ENCODE assay signal across 8 mouse cellular contexts in genomic region chr2:154402811-154403210, GRCm38 (mm10). TPM values are rescaled to one million over a fixed set of nuclear protein-coding genes. Genes with fewer than 3 reads are reported as not detected.
DNase-seq lines count a peak whose midpoint lies in the region; ATAC-seq and TF ChIP-seq lines count a peak whose summit lies in the region.

No protein-coding gene starts in this region.

- H3K9ac ChIP-seq in MEL (ENCODE audit: control insufficient read depth, low read depth, low read length, poor library complexity, severe bottlenecking), result no peak overlapping the region
- no peak overlapping the region for H3K9ac ChIP-seq in lung, postnatal 0 days (replicated peaks; ENCODE audit: low read depth)

- no peak for TF ChIP-seq POLR2A in cerebellum, adult 2 months (IDR thresholded peaks at IDR 0.05; ENCODE audit: borderline replicate concordance, insufficient read depth, low read length)
- TF ChIP-seq POLR2A in MEL (IDR thresholded peaks at IDR 0.05; ENCODE audit: control insufficient read depth in 1 of 2, insufficient read depth in 1 of 2, low read depth in 1 of 2, low read length in 2 of 2, poor library complexity in 1 of 2), result no peak

- H3K4me1 ChIP-seq in cerebellum, adult 2 months (ENCODE audit: control insufficient read depth, insufficient read depth, low read length), result no peaks in the 10 kb centered on the region
- peaks cover 2 to 15% of the 10 kb centered on the region in 2 experiments; a peak in 3 of 4 replicates for H3K4me1 ChIP-seq in MEL (ENCODE audit: control insufficient read depth in 1 of 2, insufficient read depth in 2 of 2, low read length in 2 of 2)
- peaks cover 12% of the 10 kb centered on the region; the same call in 1 of the 2 replicates for H3K4me1 ChIP-seq in lung, postnatal 0 days (ENCODE audit: insufficient read depth, low read depth, low read length)

- no peaks in the 10 kb centered on the region for H3K9me3 ChIP-seq in MEL (replicated peaks; ENCODE audit: insufficient read depth, low read length)
- H3K9me3 ChIP-seq in lung, postnatal 0 days (ENCODE audit: low read length), result no peaks in the 10 kb centered on the region

- peak; percentile 84 for ATAC-seq in lung, postnatal 0 days

- peak in 1 of 2 experiments; percentile 35 for DNase-seq in cerebellum, adult 2 months
- no peak for DNase-seq in cerebellum, postnatal 36 days
- peak; percentile 61 for DNase-seq in MEL (ENCODE audit: low read depth, low spot score)
- DNase-seq in heart, adult 8-10 months (ENCODE audit: low spot score), result peak; percentile 82
- peak; percentile 67 for DNase-seq in kidney, adult 18-20 months
- peak; percentile 94 for DNase-seq in lung, postnatal 0 days (ENCODE audit: low spot score)
- DNase-seq in spleen, adult 12 weeks (ENCODE audit: low spot score), result no peak
- DNase-seq in right cerebral cortex, adult 2 months (ENCODE audit: low spot score in 2 of 2), result no peak

- no peak overlapping the region for H3K4me2 ChIP-seq in lung, postnatal 0 days (replicated peaks; ENCODE audit: low read depth, low read length)

- no peak for TF ChIP-seq CTCF in cerebellum, adult 2 months (IDR thresholded peaks at IDR 0.05; ENCODE audit: borderline replicate concordance, insufficient read depth, low read depth, low read length)
- no peak for TF ChIP-seq CTCF in MEL (IDR thresholded peaks at IDR 0.05 in 2 of 3, conservative IDR thresholded peaks at IDR 0.05 in 1 of 3; ENCODE audit: control insufficient read depth in 1 of 3, insufficient read depth in 1 of 3, low read depth in 2 of 3, low read length in 3 of 3, poor library complexity in 1 of 3, severe bottlenecking in 1 of 3)
- TF ChIP-seq CTCF in lung, postnatal 0 days (IDR thresholded peaks at IDR 0.05), result peak; percentile 58

- H3K79me2 ChIP-seq in MEL (ENCODE audit: control insufficient read depth, insufficient read depth, low read length, poor library complexity), result no peaks in the 10 kb centered on the region

- no peak for TF ChIP-seq EP300 in MEL (IDR thresholded peaks at IDR 0.05; ENCODE audit: low read depth in 1 of 2, low read length in 2 of 2)
- TF ChIP-seq EP300 in lung, postnatal 0 days (IDR thresholded peaks at IDR 0.05), result no peak

- 0 out of 2 replicates have a peak overlapping the region, but pooled peaks have one; percentile 13 for H3K27ac ChIP-seq in cerebellum, adult 2 months (ENCODE audit: insufficient read depth, low read length)
- H3K27ac ChIP-seq in MEL (ENCODE audit: control insufficient read depth, low read depth, low read length), result no peak overlapping the region
- H3K27ac ChIP-seq in lung, postnatal 0 days (ENCODE audit: low read length), result peak overlapping the region; percentile 59; the same call in 1 of the 2 replicates

- no peaks in the 10 kb centered on the region for H3K27me3 ChIP-seq in cerebellum, adult 2 months (ENCODE audit: control insufficient read depth, insufficient read depth, low read length)
- no peaks in the 10 kb centered on the region for H3K27me3 ChIP-seq in MEL (ENCODE audit: control insufficient read depth in 1 of 2, insufficient read depth in 2 of 2, low read length in 2 of 2)
- H3K27me3 ChIP-seq in lung, postnatal 0 days (replicated peaks; ENCODE audit: insufficient read depth, low read length), result no peaks in the 10 kb centered on the region

- H3K36me3 ChIP-seq in MEL (ENCODE audit: control insufficient read depth in 1 of 2, insufficient read depth in 2 of 2, low read length in 2 of 2), result peaks cover 0 to 8% of the 10 kb centered on the region in 2 experiments; a peak in 2 of 4 replicates
- no peaks in the 10 kb centered on the region for H3K36me3 ChIP-seq in lung, postnatal 0 days (ENCODE audit: insufficient read depth, low read length)

- TF ChIP-seq RAD21 in MEL (IDR thresholded peaks at IDR 0.05; ENCODE audit: low read depth, low read length), result no peak

- WGBS in cerebellum, adult 2 months, result 9% methylated on average over 7 of the region's 7 CpGs
- 4% methylated on average over 7 of the region's 7 CpGs for WGBS in lung, postnatal 0 days

- H3K4me3 ChIP-seq in cerebellum, adult 2 months (replicated peaks; ENCODE audit: insufficient read depth, low read depth, low read length), result no peak overlapping the region
- H3K4me3 ChIP-seq in MEL (ENCODE audit: control insufficient read depth in 1 of 2, insufficient read depth in 1 of 2, low read depth in 2 of 2, low read length in 2 of 2), result no peak overlapping the region
- no peak overlapping the region for H3K4me3 ChIP-seq in lung, postnatal 0 days (ENCODE audit: low read depth, low read length)

TF ChIP-seq in MEL, 35 proteins besides CTCF, POLR2A, EP300 and RAD21:
- TF ChIP-seq HCFC1 (IDR thresholded peaks at IDR 0.05; ENCODE audit: low read depth, low read length) (no peak), ZMIZ1 (IDR thresholded peaks at IDR 0.05; ENCODE audit: low read depth, low read length) (no peak), TBP (IDR thresholded peaks at IDR 0.05; ENCODE audit: low read depth, low read length) (no peak), KAT2A (conservative IDR thresholded peaks at IDR 0.05; ENCODE audit: low read depth, low read length) (no peak), GABPA (IDR thresholded peaks at IDR 0.05; ENCODE audit: low read depth, low read length) (no peak), CHD1 (IDR thresholded peaks at IDR 0.05; ENCODE audit: low read depth, low read length) (no peak), SIN3A (IDR thresholded peaks at IDR 0.05; ENCODE audit: low read length) (no peak), ZNF384 (IDR thresholded peaks at IDR 0.05; ENCODE audit: low read depth, low read length) (no peak), CHD2 (IDR thresholded peaks at IDR 0.05; ENCODE audit: low read length) (no peak)

RNA-seq across cellular contexts. Expression of gene Snta1, which starts 5.1 kb away (rescaled TPM):
- 33.7 and 35.7 TPM in 2 replicates for polyA plus RNA-seq in cerebellum, adult 2 months (2012; rRNA removed)
- 2.7 and 3.0 TPM in 2 replicates for total RNA-seq in MEL (2012; rRNA removed)
- polyA plus RNA-seq in MEL (2012; ENCODE audit: insufficient read depth in 1 of 2, insufficient read length in 2 of 2, low read depth in 1 of 2, low replicate concordance in 2 of 2, missing spikeins in 1 of 2), result 1 to 10 TPM in 1 of 2 experiments, not detected in 1; 6.7 TPM
- 10 to 100 TPM; 69.1 to 74.1 (median 72.8) TPM for total RNA-seq in heart, adult 8-10 months (2022)
- 7.7 and 8.0 TPM in 2 replicates for polyA plus RNA-seq in lung, postnatal 0 days (2015; fragmentation: Nextera tagmentation; extraction: Ambion mirVana)

RNA-seq across cellular contexts. Expression of gene Cdk5rap1, which starts 30.0 kb away (rescaled TPM):
- 19.2 and 21.7 TPM in 2 replicates for polyA plus RNA-seq in cerebellum, adult 2 months (2012; rRNA removed)
- 14.1 and 14.7 TPM in 2 replicates for total RNA-seq in MEL (2012; rRNA removed)
- polyA plus RNA-seq in MEL (2012; ENCODE audit: insufficient read depth in 1 of 2, insufficient read length in 2 of 2, low read depth in 1 of 2, low replicate concordance in 2 of 2, missing spikeins in 1 of 2), result 10 to 100 TPM in 1 of 2 experiments, not detected in 1; 13.1 TPM
- total RNA-seq in heart, adult 8-10 months (2022), result 10 to 100 TPM; 17.0 to 21.7 (median 20.5) TPM
- polyA plus RNA-seq in lung, postnatal 0 days (2015; fragmentation: Nextera tagmentation; extraction: Ambion mirVana), result 5.6 and 18.9 TPM in 2 replicates

RNA-seq across cellular contexts. Expression of gene Cbfa2t2, which starts 33.5 kb away (rescaled TPM):
- 29.5 and 31.5 TPM in 2 replicates for polyA plus RNA-seq in cerebellum, adult 2 months (2012; rRNA removed)
- 5.9 and 8.9 TPM in 2 replicates for total RNA-seq in MEL (2012; rRNA removed)
- 10 to 100 TPM in 1 of 2 experiments, not detected in 1; 23.1 TPM for polyA plus RNA-seq in MEL (2012; ENCODE audit: insufficient read depth in 1 of 2, insufficient read length in 2 of 2, low read depth in 1 of 2, low replicate concordance in 2 of 2, missing spikeins in 1 of 2)
- total RNA-seq in heart, adult 8-10 months (2022), result 10 to 100 TPM; 11.6 to 22.2 (median 16.0) TPM
- 14.6 and 16.6 TPM in 2 replicates for polyA plus RNA-seq in lung, postnatal 0 days (2015; fragmentation: Nextera tagmentation; extraction: Ambion mirVana)

Comparison
In these comparisons a context has a peak if more than half of its experiments do, and no peak if none do; other contexts are left out.
1. DNase-seq: peak in MEL (single experiment), heart, adult 8-10 months (single experiment), kidney, adult 18-20 months (single experiment) and lung, postnatal 0 days (single experiment); none in cerebellum, postnatal 36 days (0 of 2), spleen, adult 12 weeks (single experiment) and right cerebral cortex, adult 2 months (0 of 2).